Mouse (Mus musculus) ovary, postnatal 10 days (tissue): ENCODE measurements around the gene Olfr1309.
"Not testable (repeated sequence)": the region's sequence is repeated elsewhere in the genome, so short reads cannot be mapped to it uniquely, and the experiment has no call there.

Experiments
- DNase-seq: peaks from one replicate; pipeline ENCODE4 v3.0.0; 2022; ENCODE audit warnings: low spot score

Gene Olfr1309

GRCm38 (mm10) chr2:111990181-111990580, at the start of gene Olfr1309:
Olfr1309 (minus strand) TSS chr2:111990281.
- DNase-seq = no peak

- DNase-seq = not testable (repeated sequence)
Measured at GRCm38 (mm10) chr2:112026971-112027370, 36.9 kb upstream of the Olfr1309 start.

- no peak for DNase-seq
Measured at GRCm38 (mm10) chr2:112024312-112024711, 34.2 kb upstream of the Olfr1309 start, which contains the start of gene Olfr1311. Olfr1311 (minus strand) TSS chr2:112024412.

GRCm38 (mm10) chr2:112014900-112015299, 24.8 kb upstream of the Olfr1309 start:
- DNase-seq = no peak

GRCm38 (mm10) chr2:112012608-112013007, 22.5 kb upstream of the Olfr1309 start, which contains the start of gene Olfr1310:
Olfr1310 (minus strand) TSS chr2:112012708.
- no peak for DNase-seq

GRCm38 (mm10) chr2:111964844-111965243, 25.2 kb downstream of the Olfr1309 start, which contains the start of gene Olfr1308:
Olfr1308 (minus strand) TSS chr2:111964944.
- DNase-seq = no peak

GRCm38 (mm10) chr2:111949340-111949739, 40.7 kb downstream of the Olfr1309 start, which contains the start of gene Olfr1307:
Olfr1307 (minus strand) TSS chr2:111949440.
- no peak for DNase-seq
